Mouse (Mus musculus) heart, adult 2 months (tissue): ENCODE measurements around the gene Cbln3. TPM values are rescaled to one million over a fixed set of nuclear protein-coding genes. Genes with fewer than 3 reads are reported as not detected.

Experiments used
- DNase-seq, 2 experiments: peaks; one replicate each; pipeline ENCODE4 v3.0.0; 2021
- H3K27ac ChIP-seq: fragments of 200-600 bp; 2 replicates; pipeline ENCODE4 v1.8.1; 2022
- H3K27me3 ChIP-seq: fragments of 200-500 bp; 2 replicates; pipeline ENCODE4 v1.6.1; 2012; ENCODE audit warnings: mild to moderate bottlenecking, low read length, inconsistent platforms, mixed read lengths; ENCODE audit not compliant: control insufficient read depth, insufficient read depth
- H3K36me3 ChIP-seq: fragments of 200-500 bp; 2 replicates; pipeline ENCODE4 v1.6.1; 2012; ENCODE audit warnings: low read length, inconsistent platforms; ENCODE audit not compliant: control insufficient read depth, insufficient read depth
- H3K4me1 ChIP-seq: fragments of 200-500 bp; 2 replicates; pipeline ENCODE4 v1.6.1; 2011; ENCODE audit warnings: low read length; ENCODE audit not compliant: control insufficient read depth, insufficient read depth
- H3K4me3 ChIP-seq: fragments of 200-600 bp; 2 replicates; pipeline ENCODE4 v1.8.1; 2022
- H3K79me2 ChIP-seq: fragments of 200-500 bp; replicated peaks from 2 replicates; pipeline ENCODE4 v1.6.1; 2012; ENCODE audit warnings: mild to moderate bottlenecking, inconsistent platforms, low read length, moderate library complexity, mixed read lengths; ENCODE audit not compliant: control insufficient read depth, insufficient read depth
- H3K9ac ChIP-seq: fragments of 200-500 bp; 2 replicates; pipeline ENCODE4 v1.6.1; 2012; ENCODE audit warnings: low read depth, mild to moderate bottlenecking, control low read depth, inconsistent platforms, low read length, mixed read lengths
- CTCF ChIP-seq: fragments of 200-600 bp; IDR thresholded peaks from 2 replicates; pipeline ENCODE4 v1.8.1; 2022; ENCODE audit warnings: antibody characterized with exemption, mild to moderate bottlenecking, moderate library complexity
- EP300 ChIP-seq: fragments of 200-500 bp; IDR thresholded peaks from 2 replicates; pipeline ENCODE4 v1.6.1; 2011; ENCODE audit warnings: low read depth, low read length, control low read depth; ENCODE audit not compliant: insufficient read depth
- POLR2A ChIP-seq: fragments of 200-500 bp; IDR thresholded peaks from 2 replicates; pipeline ENCODE4 v1.6.1; 2011; ENCODE audit warnings: mild to moderate bottlenecking, low read depth, low read length, control low read depth; ENCODE audit not compliant: insufficient read depth
- WGBS: fragments of 180-500 bp; shearing (Covaris S2); methylation state at CpG from one replicate; pipeline ENCODE4 v1.1.7; 2018; 5-methylcytosine and 5-hydroxymethylcytosine counted together
- intact Hi-C: fragments of 180-260 bp; cut with DNase I; formaldehyde crosslinking; loops from one replicate; pipeline ENCODE4 v1.15.1; 2025
- polyA plus RNA-seq: library from polyadenylated mRNA; depleted of rRNA; stranded (reverse); fragments of >200 nt; gene quantifications from 2 replicates; pipeline ENCODE4 v1.2.3, GENCODE M21; 2012
- total RNA-seq, 2 experiments: library from RNA; stranded (reverse); gene quantifications; 2 replicates each; pipeline ENCODE4 v1.2.3; 2021

Cbln3 gene
- total and polyA plus RNA-seq, 3 experiments, result 0.06 to 0.18 TPM; not detected in 1

DNA sequence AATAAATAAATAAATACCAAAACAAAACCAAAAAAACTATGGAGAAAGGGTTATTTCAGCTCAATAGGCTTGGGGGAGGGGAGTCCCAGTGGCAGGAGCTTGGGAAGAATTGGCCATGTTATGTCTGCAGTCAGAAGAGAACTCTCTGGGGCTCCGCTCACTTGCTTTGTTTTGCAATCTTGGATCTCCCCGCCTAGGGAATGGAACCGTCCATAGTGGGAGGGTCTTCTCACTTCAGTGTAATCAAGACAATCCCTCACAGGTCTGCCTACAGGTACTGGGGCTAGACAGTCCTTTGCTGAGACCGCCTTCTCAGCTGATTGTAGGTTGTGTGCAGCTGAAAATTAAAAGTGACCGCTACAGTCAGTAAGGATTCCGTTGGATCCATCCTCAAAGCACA lies 14.7 kb downstream of the Cbln3 start:
- DNase-seq, result no peak
- no peak for TF ChIP-seq POLR2A
- TF ChIP-seq CTCF, result no peak
- no peak for TF ChIP-seq EP300
- intact Hi-C loops, result no loop called here
- Histone ChIP-seq H3K4me1 (peaks cover 5% of the 10 kb centered on the region; the same call in 1 of the 2 replicates), H3K9ac (no peak overlapping the region), H3K36me3 (no peaks in the 10 kb centered on the region), H3K4me3 (no peak overlapping the region), H3K27ac (no peak overlapping the region), H3K79me2 (no peaks in the 10 kb centered on the region), H3K27me3 (no peaks in the 10 kb centered on the region)
- 95% methylated on average over 6 of the region's 6 CpGs for WGBS

GRCm38 (mm10) chr14:55868230-55869026 lies 15.8 kb downstream of the Cbln3 start:
- Histone ChIP-seq H3K27ac (no peak overlapping the region), H3K36me3 (no peaks in the 10 kb centered on the region), H3K4me1 (no peaks in the 10 kb centered on the region; the same call in 1 of the 2 replicates), H3K27me3 (no peaks in the 10 kb centered on the region), H3K9ac (no peak overlapping the region), H3K79me2 (no peaks in the 10 kb centered on the region), H3K4me3 (no peak overlapping the region)
- intact Hi-C loops, result no loop called here
- TF ChIP-seq EP300, result no peak
- no peak for TF ChIP-seq CTCF
- TF ChIP-seq POLR2A, result no peak
- 87% methylated on average over 14 of the region's 14 CpGs for WGBS
- no peak for DNase-seq

- peak in 1 of 2 experiments; percentile 76 for DNase-seq
- TF ChIP-seq EP300 (no peak), CTCF (peak; percentile 97)
- WGBS, result 34% methylated on average over 4 of the region's 4 CpGs
- Histone ChIP-seq H3K27me3 (no peaks in the 10 kb centered on the region), H3K9ac (no peak overlapping the region), H3K4me3 (no peak overlapping the region), H3K4me1 (no peaks in the 10 kb centered on the region), H3K36me3 (no peaks in the 10 kb centered on the region), H3K79me2 (no peaks in the 10 kb centered on the region), H3K27ac (no peak overlapping the region)
- intact Hi-C loops, result loop anchor here (2.0 kb wide), 1 partner anchor 86 kb away; no protein-coding TSS in a partner anchor
Measured at GRCm38 (mm10) chr14:55866962-55867361, 17.2 kb downstream of the Cbln3 start.

- Histone ChIP-seq H3K36me3 (no peaks in the 10 kb centered on the region), H3K9ac (no peak overlapping the region), H3K79me2 (0 out of 2 replicates have a peak, but pooled peaks cover 1% of the 10 kb centered on the region), H3K4me1 (no peaks in the 10 kb centered on the region), H3K27ac (no peak overlapping the region), H3K27me3 (no peaks in the 10 kb centered on the region), H3K4me3 (no peak overlapping the region)
- TF ChIP-seq CTCF (peak; percentile 99), POLR2A (no peak), EP300 (peak; percentile 85)
- intact Hi-C loops, result loop anchor here (1.0 kb wide), 1 partner anchor 41 kb away; no protein-coding TSS in a partner anchor
- WGBS, result 18% methylated on average over 7 of the region's 7 CpGs
- DNase-seq, result peak; percentile 79 to 81
Measured at GRCm38 (mm10) chr14:55863773-55864172, 20.4 kb downstream of the Cbln3 start.

DNA sequence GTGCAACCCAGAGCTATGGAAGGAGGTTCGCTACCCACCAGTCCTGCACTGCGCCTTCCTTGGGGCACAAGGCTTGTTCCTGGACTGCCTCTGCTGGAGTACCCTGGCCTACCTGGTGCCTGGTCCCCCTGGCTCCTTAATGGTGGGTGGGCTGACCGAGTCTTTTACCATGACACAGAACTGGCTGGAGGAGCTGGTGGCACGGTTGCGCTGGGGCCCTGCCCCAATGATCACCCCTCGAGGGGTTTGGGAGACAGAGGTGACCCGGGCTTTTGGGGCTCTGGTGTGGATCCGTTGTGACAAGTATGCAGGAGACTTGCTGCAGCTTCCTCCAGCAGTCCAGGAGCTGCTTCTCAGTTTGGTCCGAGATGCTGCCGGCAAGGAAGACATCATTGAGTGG lies 21.2 kb downstream of the Cbln3 start:
- Histone ChIP-seq H3K9ac (no peak overlapping the region), H3K27ac (no peak overlapping the region), H3K4me3 (no peak overlapping the region), H3K79me2 (0 out of 2 replicates have a peak, but pooled peaks cover 1% of the 10 kb centered on the region), H3K27me3 (no peaks in the 10 kb centered on the region), H3K4me1 (peaks cover 1% of the 10 kb centered on the region; the same call in 1 of the 2 replicates), H3K36me3 (no peaks in the 10 kb centered on the region)
- TF ChIP-seq POLR2A (no peak), CTCF (no peak), EP300 (no peak)
- 92% methylated on average over 10 of the region's 10 CpGs for WGBS
- DNase-seq, result no peak
- intact Hi-C loops, result loop anchor here (1.0 kb wide), 1 partner anchor 41 kb away; no protein-coding TSS in a partner anchor

DNA sequence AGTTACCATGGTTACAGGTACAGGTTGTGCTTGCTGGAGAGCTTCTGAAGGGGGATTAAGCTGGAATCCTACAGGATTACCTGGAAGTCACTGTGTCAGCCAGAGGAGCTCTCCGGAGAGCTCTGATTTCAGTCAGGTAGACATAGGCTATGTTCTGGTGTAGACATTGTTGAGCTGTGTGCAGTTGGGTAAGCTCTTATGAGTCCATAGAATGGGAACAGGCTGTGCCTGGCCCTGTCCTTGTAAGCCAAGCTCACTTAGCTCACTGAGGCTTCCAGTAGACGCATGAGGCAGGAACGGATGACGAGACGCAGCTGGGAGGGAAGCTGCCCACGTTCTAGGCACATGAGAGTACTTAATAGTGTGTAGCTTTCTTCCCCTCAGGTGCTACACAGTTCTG lies 22.0 kb downstream of the Cbln3 start:
- no peak overlapping the region for H3K9ac ChIP-seq
- WGBS, result 64% methylated on average over 6 of the region's 6 CpGs
- no peaks in the 10 kb centered on the region for H3K27me3 ChIP-seq
- H3K36me3 ChIP-seq, result no peaks in the 10 kb centered on the region
- TF ChIP-seq POLR2A, result no peak
- no peak for TF ChIP-seq CTCF
- no peak for TF ChIP-seq EP300
- intact Hi-C loops, result no loop called here
- no peak overlapping the region for H3K4me3 ChIP-seq
- DNase-seq, result no peak
- no peak overlapping the region for H3K27ac ChIP-seq
- H3K79me2 ChIP-seq, result 0 out of 2 replicates have a peak, but pooled peaks cover 1% of the 10 kb centered on the region
- peaks cover 5% of the 10 kb centered on the region for H3K4me1 ChIP-seq
